Mouse (Mus musculus) liver (tissue): ENCODE results near the gene Slu7.

Experiments used
- DNase-seq: peaks from one replicate; pipeline ENCODE4 v3.0.0-alpha.2; 2020; ENCODE audit warnings: mixed read lengths

Slu7 gene

DNA sequence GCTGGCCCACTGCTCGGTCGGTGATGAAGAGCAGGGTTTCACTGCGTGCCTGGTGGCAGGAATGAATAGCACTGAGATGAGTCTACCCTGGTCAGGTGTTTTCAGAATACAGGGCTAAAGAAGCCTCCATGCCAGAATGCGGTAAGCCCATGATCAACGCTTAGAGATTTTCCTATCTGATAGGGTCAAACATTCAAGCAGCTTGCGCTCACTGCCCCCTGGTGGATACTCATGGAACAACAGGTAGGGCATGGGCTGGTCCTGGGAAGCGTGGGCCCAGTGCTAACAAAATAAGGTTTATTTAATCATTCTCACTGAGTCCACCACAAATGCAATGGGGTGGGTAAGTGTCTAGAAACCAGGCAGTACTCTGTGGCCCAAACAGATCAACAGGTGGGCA, 59.1 kb downstream of the Slu7 start:
- peak; percentile 68 for DNase-seq

GRCm38 (mm10) chr11:43493815-43494409, 60.4 kb downstream of the Slu7 start:
- peak; percentile 57 for DNase-seq

GRCm38 (mm10) chr11:43495037-43495436, 61.5 kb downstream of the Slu7 start:
- no peak for DNase-seq

DNA sequence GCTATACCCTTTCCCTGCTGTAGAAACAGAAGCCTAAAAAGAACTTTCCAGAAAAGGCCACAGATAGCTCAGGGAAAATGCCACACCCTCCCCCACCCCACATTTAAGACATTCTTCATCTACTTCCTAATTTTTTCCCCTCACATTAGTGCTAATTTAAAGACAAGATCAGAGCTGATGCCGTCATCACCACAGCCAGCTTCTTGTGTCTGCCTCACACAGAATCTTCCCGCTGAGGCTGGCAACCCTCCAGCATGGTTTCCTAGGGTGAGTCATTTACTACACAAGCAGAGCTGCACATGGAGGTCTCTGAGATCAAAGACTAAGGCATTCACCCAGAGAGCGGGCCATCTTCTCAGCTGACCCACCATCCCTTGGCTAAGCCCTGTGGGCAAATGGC, 62.0 kb downstream of the Slu7 start:
- no peak for DNase-seq
